Mouse (Mus musculus) bone marrow macrophage, adult 2 months (primary cell): ENCODE results near the gene Kcnmb1. TPM values are rescaled to one million over a fixed set of nuclear protein-coding genes. Genes with fewer than 3 reads are reported as not detected.

Source experiments
- H3K27ac ChIP-seq: 2 replicates; pipeline ENCODE4 v1.5.1; 2012; ENCODE audit warnings: low read depth, low read length; ENCODE audit not compliant: insufficient read depth
- H3K4me1 ChIP-seq: 2 replicates; pipeline ENCODE4 v1.6.1; 2012; ENCODE audit warnings: low read length; ENCODE audit not compliant: control insufficient read depth, insufficient read depth
- H3K4me3 ChIP-seq: 2 replicates; pipeline ENCODE4 v1.5.1; 2012; ENCODE audit warnings: mild to moderate bottlenecking, low read length, moderate library complexity; ENCODE audit not compliant: insufficient read depth
- CTCF ChIP-seq: IDR thresholded peaks from 2 replicates; pipeline ENCODE4 v1.5.1; 2012; ENCODE audit warnings: low read depth, mild to moderate bottlenecking, low read length, moderate library complexity
- POLR2A ChIP-seq: IDR thresholded peaks from 2 replicates; pipeline ENCODE4 v1.6.1; 2012; ENCODE audit warnings: mild to moderate bottlenecking, low read depth, low read length, borderline replicate concordance
- polyA plus RNA-seq: library from polyadenylated mRNA; stranded (reverse); fragments of >200 nt; gene quantifications from 2 replicates; pipeline ENCODE4 v1.2.4, GENCODE M21; 2012; ENCODE audit not compliant: missing spikeins, insufficient read depth, insufficient read length

Gene Kcnmb1
- polyA plus RNA-seq, 1 experiment = not detected

- no peak overlapping the region for H3K4me3 ChIP-seq
- no peak overlapping the region for H3K27ac ChIP-seq
- no peak for TF ChIP-seq CTCF
- TF ChIP-seq POLR2A = no peak
- H3K4me1 ChIP-seq = no peaks in the 10 kb centered on the region
These were observed 23.2 kb upstream of the Kcnmb1 start for GRCm38 (mm10) chr11:33939456-33940113.

- H3K4me1 ChIP-seq = no peaks in the 10 kb centered on the region
- no peak overlapping the region for H3K27ac ChIP-seq
- H3K4me3 ChIP-seq = no peak overlapping the region
- TF ChIP-seq POLR2A (no peak), CTCF (no peak)
These were observed 19.2 kb upstream of the Kcnmb1 start for GRCm38 (mm10) chr11:33943565-33943964.

- H3K27ac ChIP-seq = no peak overlapping the region
- no peaks in the 10 kb centered on the region for H3K4me1 ChIP-seq
- no peak overlapping the region for H3K4me3 ChIP-seq
- peak; percentile 29; the same call in 1 of the 2 replicates for TF ChIP-seq CTCF
- TF ChIP-seq POLR2A = no peak
These were observed 18.6 kb upstream of the Kcnmb1 start for GRCm38 (mm10) chr11:33944067-33944785.

- H3K4me3 ChIP-seq = no peak overlapping the region
- no peak overlapping the region for H3K27ac ChIP-seq
- TF ChIP-seq CTCF (no peak), POLR2A (no peak)
- no peaks in the 10 kb centered on the region for H3K4me1 ChIP-seq
These were observed 18.0 kb upstream of the Kcnmb1 start for GRCm38 (mm10) chr11:33944786-33945328.

GRCm38 (mm10) chr11:33946501-33946900, 16.3 kb upstream of the Kcnmb1 start:
- Histone ChIP-seq H3K4me1 (no peaks in the 10 kb centered on the region), H3K27ac (no peak overlapping the region), H3K4me3 (no peak overlapping the region)
- no peak for TF ChIP-seq POLR2A
- TF ChIP-seq CTCF = no peak

- no peak overlapping the region for H3K27ac ChIP-seq
- H3K4me1 ChIP-seq = no peaks in the 10 kb centered on the region
- TF ChIP-seq CTCF = no peak
- TF ChIP-seq POLR2A = no peak
- no peak overlapping the region for H3K4me3 ChIP-seq
These were observed 11.7 kb upstream of the Kcnmb1 start for GRCm38 (mm10) chr11:33951155-33951554.

GRCm38 (mm10) chr11:33951684-33952625, 10.9 kb upstream of the Kcnmb1 start:
- H3K4me3 ChIP-seq = no peak overlapping the region
- H3K4me1 ChIP-seq = no peaks in the 10 kb centered on the region
- TF ChIP-seq POLR2A = no peak
- TF ChIP-seq CTCF = no peak
- no peak overlapping the region for H3K27ac ChIP-seq

- TF ChIP-seq POLR2A (no peak), CTCF (no peak)
- Histone ChIP-seq H3K4me1 (no peaks in the 10 kb centered on the region), H3K4me3 (no peak overlapping the region)
These were observed 6.8 kb upstream of the Kcnmb1 start for GRCm38 (mm10) chr11:33955982-33956381.

GRCm38 (mm10) chr11:33956623-33957022, 6.2 kb upstream of the Kcnmb1 start:
- Histone ChIP-seq H3K4me3 (no peak overlapping the region), H3K4me1 (no peaks in the 10 kb centered on the region), H3K27ac (no peak overlapping the region)
- TF ChIP-seq CTCF = no peak
- TF ChIP-seq POLR2A = no peak

More at GRCm38 (mm10) chr11:33955982-33956381, 6.8 kb upstream of the Kcnmb1 start:
- H3K27ac ChIP-seq = no peak overlapping the region

- no peaks in the 10 kb centered on the region for H3K4me1 ChIP-seq
- no peak overlapping the region for H3K4me3 ChIP-seq
- TF ChIP-seq POLR2A (no peak), CTCF (no peak)
- no peak overlapping the region for H3K27ac ChIP-seq
These were observed 5.2 kb upstream of the Kcnmb1 start for GRCm38 (mm10) chr11:33957595-33957994.
